Mouse (Mus musculus) testis, adult 2 months (tissue): ENCODE measurements around the gene Adgrb3.

Experiments
- CTCF ChIP-seq: fragments of 200-500 bp; IDR thresholded peaks from 2 replicates; pipeline ENCODE4 v1.5.1; 2012; ENCODE audit warnings: low read depth, mild to moderate bottlenecking, inconsistent platforms, low read length, moderate library complexity; ENCODE audit not compliant: control insufficient read depth, insufficient read depth, insufficient replicate concordance
- POLR2A ChIP-seq: fragments of 200-500 bp; IDR thresholded peaks from 2 replicates; pipeline ENCODE4 v1.6.1; 2012; ENCODE audit warnings: low read depth, mild to moderate bottlenecking, inconsistent platforms, low read length, moderate library complexity; ENCODE audit not compliant: control insufficient read depth

DNA sequence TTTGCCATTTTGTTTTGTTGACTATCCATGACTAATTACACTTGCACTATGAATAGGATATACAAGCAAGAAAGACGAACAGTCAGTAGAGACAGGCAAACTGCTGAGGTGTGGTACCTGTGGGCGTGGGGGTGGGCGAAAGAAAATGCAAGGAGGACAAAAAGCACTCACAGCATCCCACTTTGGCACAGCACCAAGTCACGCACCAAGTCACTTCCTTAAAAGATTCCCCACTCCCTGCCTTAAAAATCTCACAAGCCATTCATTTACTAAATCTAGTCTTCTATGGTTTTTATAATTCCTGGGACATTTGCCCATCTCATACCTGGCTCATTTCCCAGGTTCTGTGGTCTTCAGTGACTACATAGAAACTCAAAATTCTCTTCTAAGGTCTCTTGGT lies 787.4 kb downstream of the Adgrb3 start:
- TF ChIP-seq POLR2A (no peak), CTCF (no peak)
